Mouse (Mus musculus): ENCODE measurements at regions not wholly inside any gene's neighbourhood (a gene's known extent, or its start where the extent isn't known, plus 50 kb on each side); places are given as distances from the start of the nearest gene placed in this dataset.

DNA sequence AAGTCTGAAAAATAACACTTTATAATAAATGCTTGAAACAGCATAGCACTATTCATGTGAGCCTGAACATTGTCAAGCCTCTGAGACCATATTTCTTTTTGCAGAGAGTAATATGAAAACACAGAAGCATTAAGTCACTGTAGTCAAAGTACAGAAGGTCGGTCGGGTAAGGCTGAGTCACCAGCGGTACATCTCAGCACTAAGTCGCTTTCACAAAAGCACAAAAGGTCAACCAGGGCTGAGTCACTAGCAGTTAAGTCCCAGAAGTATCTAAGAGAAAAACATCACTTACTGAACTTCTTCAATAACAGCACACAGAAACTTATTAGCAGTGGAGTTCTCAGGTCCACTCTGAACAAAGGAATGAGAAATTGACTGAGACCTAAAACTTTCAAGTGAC lies 154.7 kb upstream of the Col1a2 start:
- Histone ChIP-seq H3K4me3 (ENCODE audit: low read depth, low read length) (no peak overlapping the region), H3K9ac (ENCODE audit: low read length) (no peak overlapping the region), H3K9me3 (ENCODE audit: control insufficient read depth, low read length) (no peaks in the 10 kb centered on the region), H3K4me2 (ENCODE audit: low read depth, severe bottlenecking) (no peak overlapping the region), H3K27me3 (ENCODE audit: control insufficient read depth, insufficient read depth, low read length) (no peaks in the 10 kb centered on the region), H3K36me3 (ENCODE audit: control insufficient read depth, insufficient read depth, low read length) (no peaks in the 10 kb centered on the region), H3K4me1 (ENCODE audit: control insufficient read depth, insufficient read depth, low read length) (no peaks in the 10 kb centered on the region), H3K27ac (replicated peaks; ENCODE audit: low read depth, low read length) (no peak overlapping the region)
- ATAC-seq (ENCODE audit: insufficient number of reproducible peaks, low FRiP score, low TSS enrichment, low read depth) = no peak
- no peak for DNase-seq (ENCODE audit: low spot score)
- WGBS = 92% methylated on average over 4 of the region's 4 CpGs

DNA sequence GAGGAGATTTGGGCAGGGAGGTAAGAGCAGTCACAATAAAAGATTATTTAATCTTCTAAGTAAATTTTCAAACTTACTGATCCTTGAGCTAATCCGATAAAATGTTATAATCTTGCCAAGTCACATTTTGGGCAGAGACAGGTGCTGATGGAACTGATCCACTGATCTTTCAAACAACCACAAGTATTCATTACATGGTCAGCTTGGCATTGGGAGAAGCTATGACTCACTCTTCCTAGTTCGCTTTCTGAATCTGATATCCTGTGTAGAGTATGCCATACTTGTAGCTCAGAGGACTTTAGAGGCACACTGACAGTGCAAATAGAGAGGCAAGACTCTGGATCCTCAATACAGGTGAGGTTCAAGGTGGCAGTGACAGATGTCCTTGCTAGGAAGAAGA lies 142.4 kb upstream of the Col1a2 start:
- Histone ChIP-seq H3K9ac (ENCODE audit: low read length) (no peak overlapping the region), H3K9me3 (ENCODE audit: control insufficient read depth, low read length) (no peaks in the 10 kb centered on the region)

DNA sequence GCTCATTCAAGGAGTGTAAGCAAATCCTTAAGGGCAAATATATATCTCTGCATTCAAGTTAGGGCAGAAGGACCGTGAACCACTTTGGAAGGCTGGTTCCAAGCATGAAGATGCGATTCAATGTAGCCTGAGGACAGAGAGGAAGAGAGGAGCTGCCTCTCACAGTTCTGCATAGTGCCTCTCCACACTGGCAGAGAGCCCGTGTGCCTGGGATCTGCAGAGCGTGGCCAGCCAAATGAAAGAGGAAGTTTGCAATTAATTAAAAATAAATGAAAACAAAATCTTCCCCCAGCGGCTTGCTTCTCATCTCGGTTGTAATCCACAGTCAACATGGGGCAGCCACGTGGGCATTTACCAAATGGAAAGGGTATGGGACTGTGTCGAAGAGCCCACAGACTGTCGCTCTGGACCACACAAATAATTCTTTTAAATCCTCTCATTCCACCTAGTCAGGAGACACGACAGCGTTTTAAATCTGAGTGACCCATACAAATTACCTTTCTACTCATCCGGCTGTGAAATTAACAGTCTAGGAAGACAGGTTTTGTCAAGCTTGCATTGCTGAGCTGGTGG lies 129.1 kb upstream of the Col1a2 start:
- ATAC-seq (ENCODE audit: insufficient number of reproducible peaks, low FRiP score, low TSS enrichment, low read depth) (no peak), DNase-seq (ENCODE audit: low spot score) (no peak)
- H3K4me1 ChIP-seq (ENCODE audit: control insufficient read depth, insufficient read depth, low read length) = no peaks in the 10 kb centered on the region
- H3K9me3 ChIP-seq (ENCODE audit: control insufficient read depth, low read length) = no peaks in the 10 kb centered on the region
- 69% methylated on average over 12 of the region's 12 CpGs for WGBS
- H3K36me3 ChIP-seq (ENCODE audit: control insufficient read depth, insufficient read depth, low read length) = no peaks in the 10 kb centered on the region
- no peak overlapping the region for H3K4me2 ChIP-seq (ENCODE audit: low read depth, severe bottlenecking)
- no peak overlapping the region for H3K27ac ChIP-seq (replicated peaks; ENCODE audit: low read depth, low read length)
- H3K4me3 ChIP-seq (ENCODE audit: low read depth, low read length) = no peak overlapping the region
- H3K27me3 ChIP-seq (ENCODE audit: control insufficient read depth, insufficient read depth, low read length) = no peaks in the 10 kb centered on the region
- no peak overlapping the region for H3K9ac ChIP-seq (ENCODE audit: low read length)

More for the DNA sequence above, 142.4 kb upstream of the Col1a2 start:
- Histone ChIP-seq H3K27ac (replicated peaks; ENCODE audit: low read depth, low read length) (no peak overlapping the region), H3K4me3 (ENCODE audit: low read depth, low read length) (no peak overlapping the region), H3K4me2 (ENCODE audit: low read depth, severe bottlenecking) (no peak overlapping the region), H3K36me3 (ENCODE audit: control insufficient read depth, insufficient read depth, low read length) (no peaks in the 10 kb centered on the region), H3K4me1 (ENCODE audit: control insufficient read depth, insufficient read depth, low read length) (no peaks in the 10 kb centered on the region), H3K27me3 (ENCODE audit: control insufficient read depth, insufficient read depth, low read length) (no peaks in the 10 kb centered on the region)
- WGBS = 96% methylated on average over 2 of the region's 2 CpGs
- no peak for ATAC-seq (ENCODE audit: insufficient number of reproducible peaks, low FRiP score, low TSS enrichment, low read depth)
- DNase-seq (ENCODE audit: low spot score) = no peak

DNA sequence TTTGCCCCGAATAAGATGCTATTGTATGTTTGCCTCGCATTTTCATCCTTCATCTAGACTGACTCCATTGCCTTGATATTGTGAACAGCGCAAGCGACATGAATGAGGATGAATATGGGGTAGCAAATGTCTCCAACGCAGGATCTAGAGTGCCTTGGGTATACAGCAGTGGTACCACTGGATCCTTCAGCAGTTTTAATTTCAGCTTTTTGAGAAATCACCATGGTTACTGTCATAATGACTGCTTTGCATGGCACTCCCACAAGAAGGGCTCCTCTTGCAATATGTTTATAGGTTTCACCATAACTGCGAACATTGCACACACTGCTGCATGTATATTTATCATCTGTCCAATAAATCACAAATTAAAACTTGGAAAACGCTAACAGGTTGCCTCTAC lies 107.8 kb upstream of the Col1a2 start:
- no peaks in the 10 kb centered on the region for H3K36me3 ChIP-seq (ENCODE audit: control insufficient read depth, insufficient read depth, low read length)
- no peaks in the 10 kb centered on the region for H3K9me3 ChIP-seq (ENCODE audit: control insufficient read depth, low read length)
- H3K4me3 ChIP-seq (ENCODE audit: low read depth, low read length) = no peak overlapping the region
- no peak for ATAC-seq (ENCODE audit: insufficient number of reproducible peaks, low FRiP score, low TSS enrichment, low read depth)
- no peak overlapping the region for H3K9ac ChIP-seq (ENCODE audit: low read length)
- no peaks in the 10 kb centered on the region for H3K27me3 ChIP-seq (ENCODE audit: control insufficient read depth, insufficient read depth, low read length)
- no peak overlapping the region for H3K4me2 ChIP-seq (ENCODE audit: low read depth, severe bottlenecking)
- no peak overlapping the region for H3K27ac ChIP-seq (replicated peaks; ENCODE audit: low read depth, low read length)
- H3K4me1 ChIP-seq (ENCODE audit: control insufficient read depth, insufficient read depth, low read length) = no peaks in the 10 kb centered on the region
- DNase-seq (ENCODE audit: low spot score) = no peak
- 91% methylated on average over 7 of the region's 7 CpGs for WGBS

DNA sequence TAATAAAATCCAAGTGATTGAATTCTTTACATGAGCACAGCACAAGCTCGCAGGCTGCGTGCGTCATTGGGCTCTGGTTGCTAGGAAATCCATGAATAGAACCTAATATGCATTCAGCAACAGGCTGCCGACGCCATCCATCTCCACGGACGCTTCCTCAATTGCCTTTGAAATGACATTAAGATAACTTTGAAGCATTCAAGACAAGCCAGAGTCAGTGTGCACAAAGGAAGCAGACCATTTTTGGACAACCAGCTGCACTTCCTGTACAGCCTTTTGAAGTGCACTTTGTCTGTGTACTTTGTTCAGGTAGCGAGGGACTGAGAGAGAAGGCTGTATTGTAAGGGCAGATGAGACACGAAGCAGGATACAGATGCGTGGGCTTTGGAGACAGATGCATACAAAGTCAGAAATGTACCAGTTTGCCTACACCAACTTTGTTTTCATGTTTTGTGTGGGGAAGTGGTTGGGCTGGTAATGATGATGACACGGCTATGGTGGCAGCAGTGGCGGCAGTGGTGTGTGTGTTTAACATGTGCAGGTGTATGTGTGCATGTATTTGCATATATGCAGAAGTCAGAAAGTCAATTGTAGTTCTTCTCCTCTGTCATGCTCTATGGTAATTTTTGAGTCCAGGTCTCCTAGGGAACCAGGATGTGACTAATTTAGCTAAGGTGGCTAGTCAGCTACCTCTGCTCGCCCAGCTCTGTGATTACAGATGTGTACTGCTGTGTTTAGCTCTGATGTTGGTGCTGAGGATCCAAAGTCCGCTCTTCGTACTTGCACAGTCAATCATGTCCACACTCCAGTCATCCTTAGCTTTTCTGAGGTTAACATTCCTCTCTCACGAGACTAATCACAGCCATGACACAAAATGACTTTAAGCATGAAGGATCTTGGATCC lies 106.7 kb upstream of the Col1a2 start:
- H3K9me3 ChIP-seq (ENCODE audit: control insufficient read depth, low read length) = no peaks in the 10 kb centered on the region
- ATAC-seq (ENCODE audit: insufficient number of reproducible peaks, low FRiP score, low TSS enrichment, low read depth) (no peak), DNase-seq (ENCODE audit: low spot score) (no peak)
- no peak overlapping the region for H3K4me3 ChIP-seq (ENCODE audit: low read depth, low read length)
- no peak overlapping the region for H3K9ac ChIP-seq (ENCODE audit: low read length)
- no peaks in the 10 kb centered on the region for H3K4me1 ChIP-seq (ENCODE audit: control insufficient read depth, insufficient read depth, low read length)
- no peaks in the 10 kb centered on the region for H3K27me3 ChIP-seq (ENCODE audit: control insufficient read depth, insufficient read depth, low read length)
- H3K36me3 ChIP-seq (ENCODE audit: control insufficient read depth, insufficient read depth, low read length) = no peaks in the 10 kb centered on the region
- no peak overlapping the region for H3K4me2 ChIP-seq (ENCODE audit: low read depth, severe bottlenecking)
- WGBS = 85% methylated on average over 16 of the region's 16 CpGs
- H3K27ac ChIP-seq (replicated peaks; ENCODE audit: low read depth, low read length) = no peak overlapping the region

DNA sequence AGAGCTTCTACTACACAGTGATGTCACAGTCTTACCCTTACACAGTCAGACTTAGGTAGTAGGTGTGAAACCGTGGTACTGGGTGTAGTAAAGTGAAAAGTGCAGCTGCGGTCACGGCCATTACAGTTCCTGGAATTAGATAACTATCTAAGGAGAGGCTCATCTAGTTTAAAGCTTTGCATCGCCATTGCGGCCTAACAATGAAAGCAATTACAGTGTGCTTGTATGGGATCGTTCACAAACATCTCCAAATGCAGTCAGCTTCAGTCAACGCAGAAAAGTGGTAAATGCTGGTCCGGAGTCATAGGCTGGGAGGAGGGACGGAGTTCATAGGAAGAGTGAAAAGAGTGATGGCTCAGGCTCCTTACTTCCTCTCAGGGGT lies 106.0 kb upstream of the Col1a2 start:
- Histone ChIP-seq H3K4me1 (ENCODE audit: control insufficient read depth, insufficient read depth, low read length) (no peaks in the 10 kb centered on the region), H3K9ac (ENCODE audit: low read length) (no peak overlapping the region), H3K36me3 (ENCODE audit: control insufficient read depth, insufficient read depth, low read length) (no peaks in the 10 kb centered on the region), H3K27ac (replicated peaks; ENCODE audit: low read depth, low read length) (no peak overlapping the region), H3K27me3 (ENCODE audit: control insufficient read depth, insufficient read depth, low read length) (no peaks in the 10 kb centered on the region), H3K4me3 (ENCODE audit: low read depth, low read length) (no peak overlapping the region), H3K4me2 (ENCODE audit: low read depth, severe bottlenecking) (no peak overlapping the region), H3K9me3 (ENCODE audit: control insufficient read depth, low read length) (no peaks in the 10 kb centered on the region)
- ATAC-seq (ENCODE audit: insufficient number of reproducible peaks, low FRiP score, low TSS enrichment, low read depth) (no peak), DNase-seq (ENCODE audit: low spot score) (no peak)
- WGBS = 87% methylated on average over 9 of the region's 9 CpGs

DNA sequence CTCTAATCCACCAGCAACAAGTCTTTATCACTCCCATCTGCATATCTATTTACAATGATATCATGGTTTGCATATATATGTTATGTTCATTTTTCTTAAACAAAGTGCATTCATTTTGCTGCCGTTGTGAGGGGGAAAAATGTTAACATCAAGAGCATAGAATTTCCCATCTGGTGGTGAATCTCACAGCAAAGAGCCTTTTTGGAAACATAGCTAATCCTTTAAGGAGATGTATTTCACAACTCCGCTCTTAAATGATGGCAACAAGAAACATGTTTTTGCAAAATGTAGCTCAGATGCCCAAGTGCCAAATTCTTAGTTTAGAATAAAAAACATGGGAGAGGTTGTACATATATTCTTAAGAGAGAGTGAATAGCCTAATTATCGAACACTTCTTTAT lies 99.3 kb upstream of the Col1a2 start:
- Histone ChIP-seq H3K27ac (replicated peaks; ENCODE audit: low read depth, low read length) (no peak overlapping the region), H3K27me3 (ENCODE audit: control insufficient read depth, insufficient read depth, low read length) (no peaks in the 10 kb centered on the region), H3K4me2 (ENCODE audit: low read depth, severe bottlenecking) (no peak overlapping the region), H3K9me3 (ENCODE audit: control insufficient read depth, low read length) (no peaks in the 10 kb centered on the region), H3K36me3 (ENCODE audit: control insufficient read depth, insufficient read depth, low read length) (no peaks in the 10 kb centered on the region), H3K9ac (ENCODE audit: low read length) (no peak overlapping the region), H3K4me3 (ENCODE audit: low read depth, low read length) (no peak overlapping the region), H3K4me1 (ENCODE audit: control insufficient read depth, insufficient read depth, low read length) (no peaks in the 10 kb centered on the region)
- WGBS = 97% methylated on average over 3 of the region's 3 CpGs
- DNase-seq (ENCODE audit: low spot score) (no peak), ATAC-seq (ENCODE audit: insufficient number of reproducible peaks, low FRiP score, low TSS enrichment, low read depth) (no peak)

DNA sequence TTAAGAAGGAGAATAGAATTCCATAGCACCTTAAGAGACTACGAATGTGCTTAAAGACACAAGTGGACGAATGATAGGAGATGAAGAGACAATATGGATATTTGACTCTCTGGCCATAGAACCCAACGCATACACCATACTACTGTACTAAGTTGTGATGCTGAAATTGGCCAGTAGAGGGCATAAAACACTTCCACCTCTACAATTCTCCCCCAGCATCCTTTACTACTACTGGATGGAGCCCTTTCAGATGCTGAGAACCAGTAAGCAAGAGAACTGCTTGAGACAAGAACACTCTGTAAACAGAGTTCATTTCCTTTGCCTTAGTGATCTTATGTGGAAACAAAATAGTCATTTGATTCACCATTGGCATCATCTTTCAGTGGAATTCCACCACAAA lies 96.9 kb upstream of the Col1a2 start:
- Histone ChIP-seq H3K36me3 (ENCODE audit: control insufficient read depth, insufficient read depth, low read length) (no peaks in the 10 kb centered on the region), H3K27me3 (ENCODE audit: control insufficient read depth, insufficient read depth, low read length) (no peaks in the 10 kb centered on the region), H3K4me3 (ENCODE audit: low read depth, low read length) (no peak overlapping the region), H3K9me3 (ENCODE audit: control insufficient read depth, low read length) (no peaks in the 10 kb centered on the region), H3K27ac (replicated peaks; ENCODE audit: low read depth, low read length) (no peak overlapping the region), H3K9ac (ENCODE audit: low read length) (no peak overlapping the region), H3K4me2 (ENCODE audit: low read depth, severe bottlenecking) (no peak overlapping the region), H3K4me1 (ENCODE audit: control insufficient read depth, insufficient read depth, low read length) (no peaks in the 10 kb centered on the region)
- 58% methylated on average over 3 of the region's 3 CpGs for WGBS
- ATAC-seq (ENCODE audit: insufficient number of reproducible peaks, low FRiP score, low TSS enrichment, low read depth) = no peak
- no peak for DNase-seq (ENCODE audit: low spot score)

All from limb, embryonic 11.5 days (tissue).